Comparison of ENCODE assay signal across 12 mouse cellular contexts in genomic region chr7:84174655-84175448, GRCm38 (mm10). TPM values are rescaled to one million over a fixed set of nuclear protein-coding genes. Genes with fewer than 3 reads are reported as not detected.
DNase-seq lines count a peak whose midpoint lies in the region; ATAC-seq and TF ChIP-seq lines count a peak whose summit lies in the region.
"Had no signal": no experiment of that assay in that cellular context is flagged by ENCODE, and none has a peak within 500 bp of the region (broad histone marks: within the 10 kb centered on the region; RNA-seq: fewer than 3 reads in every experiment).

No protein-coding gene starts in this region.

- ATAC-seq in lung, postnatal 0 days, result no peak
- ATAC-seq: activated CD4-positive, CD25-positive, alpha-beta regulatory T cell, adult 4 months had no signal

- intact Hi-C loops in left cerebral cortex, postnatal 10 days (cut with DNase I), result no loop called here

- H3K4me1 ChIP-seq in lung, postnatal 0 days (ENCODE audit: insufficient read depth, low read depth, low read length), result no peaks in the 10 kb centered on the region

- no peak overlapping the region for H3K4me3 ChIP-seq in lung, postnatal 0 days (ENCODE audit: low read depth, low read length)
- H3K4me3 ChIP-seq: erythroblast, embryonic 14.5 days had no signal

- no peaks in the 10 kb centered on the region for H3K9me3 ChIP-seq in lung, postnatal 0 days (ENCODE audit: low read length)

- no peak overlapping the region for H3K9ac ChIP-seq in lung, postnatal 0 days (replicated peaks; ENCODE audit: low read depth)

- TF ChIP-seq EP300 in lung, postnatal 0 days (IDR thresholded peaks at IDR 0.05), result no peak; the same call in 1 of the 2 replicates

- no peak overlapping the region for H3K27ac ChIP-seq in lung, postnatal 0 days (ENCODE audit: low read length)

- WGBS in lung, postnatal 0 days, result 52% methylated on average over 11 of the region's 11 CpGs

- H3K4me2 ChIP-seq in lung, postnatal 0 days (replicated peaks; ENCODE audit: low read depth, low read length), result no peak overlapping the region

- no peak for TF ChIP-seq CTCF in lung, postnatal 0 days (IDR thresholded peaks at IDR 0.05)

- peak; percentile 17 for DNase-seq in lung, postnatal 36 days
- DNase-seq in lung, postnatal 0 days (ENCODE audit: low spot score), result no peak
- DNase-seq in frontal cortex, postnatal 36 days (ENCODE audit: low spot score in 2 of 2), result peak; percentile 61 to 78
- peak; percentile 31 to 63 for DNase-seq in left cerebral cortex, postnatal 10 days (ENCODE audit: extremely low spot score in 1 of 2, low spot score in 2 of 2)
- peak; percentile 93 for DNase-seq in telencephalon, adult 2 months (ENCODE audit: low read depth, low spot score)
- no peak for DNase-seq in ovary, postnatal 36 days (ENCODE audit: low spot score)
- no peak for DNase-seq in gastrocnemius, postnatal 10 days
- DNase-seq: kidney, adult 18-20 months; lung, postnatal 4 days; thymus, postnatal 14 days had no signal

- H3K36me3 ChIP-seq in lung, postnatal 0 days (ENCODE audit: insufficient read depth, low read length), result no peaks in the 10 kb centered on the region

- H3K27me3 ChIP-seq in lung, postnatal 0 days (replicated peaks; ENCODE audit: insufficient read depth, low read length), result no peaks in the 10 kb centered on the region

RNA-seq across cellular contexts. Expression of gene Abhd17c, which starts 23.2 kb away (rescaled TPM):
- polyA plus RNA-seq in lung, postnatal 0 days (2015; fragmentation: Nextera tagmentation; extraction: Ambion mirVana), result 91.3 and 104 TPM in 2 replicates
- total RNA-seq in left cerebral cortex, postnatal 10 days (2021), result 10 to 100 TPM; 63.6 to 67.8 TPM
- total RNA-seq in gastrocnemius, postnatal 10 days (2021), result 10 to 100 TPM in 1 of 2 experiments, 1 to 10 TPM in 1; 7.5 to 10.5 TPM

Comparison
In these comparisons a context has a peak if more than half of its experiments do, and no peak if none do; other contexts are left out.
1. DNase-seq: peak in lung, postnatal 36 days (single experiment), frontal cortex, postnatal 36 days (2 of 2), left cerebral cortex, postnatal 10 days (2 of 2) and telencephalon, adult 2 months (single experiment); none in lung, postnatal 0 days (single experiment), ovary, postnatal 36 days (single experiment) and gastrocnemius, postnatal 10 days (single experiment).
2. RNA of gene Abhd17c, which starts 23.2 kb away (total RNA-seq): 63.6 to 67.8 TPM in left cerebral cortex, postnatal 10 days; 7.5 to 10.5 TPM in gastrocnemius, postnatal 10 days; every median in the first group is over 4 times any median in the second.